Mouse (Mus musculus): ENCODE results near the gene Gkn1.

The Gkn1 gene

GRCm38 (mm10) chr6:87326932-87327331, 23.8 kb downstream of the Gkn1 start:
- in situ Hi-C loops (cut with MboI; ENCODE audit: low sequenced_read_pairs), result loop anchor here (10.0 kb wide), 1 partner anchor 222 kb away; the partner anchor contains the start of gene D6Ertd527e

GRCm38 (mm10) chr6:87323381-87323780, 27.4 kb downstream of the Gkn1 start:
- in situ Hi-C loops (cut with MboI; ENCODE audit: low sequenced_read_pairs), result loop anchor here (10.0 kb wide), 1 partner anchor 219 kb away; the partner anchor contains the start of gene D6Ertd527e

GRCm38 (mm10) chr6:87318651-87319050, 32.1 kb downstream of the Gkn1 start:
- in situ Hi-C loops (cut with MboI; ENCODE audit: low sequenced_read_pairs), result no loop called here

- in situ Hi-C loops (cut with MboI; ENCODE audit: low sequenced_read_pairs), result no loop called here
Observed at GRCm38 (mm10) chr6:87316966-87317365, 33.8 kb downstream of the Gkn1 start.

- in situ Hi-C loops (cut with MboI; ENCODE audit: low sequenced_read_pairs), result no loop called here
Observed at GRCm38 (mm10) chr6:87312761-87313160, 38.0 kb downstream of the Gkn1 start.

GRCm38 (mm10) chr6:87304486-87304885, 46.3 kb downstream of the Gkn1 start:
- in situ Hi-C loops (cut with MboI; ENCODE audit: low sequenced_read_pairs), result no loop called here

GRCm38 (mm10) chr6:87302746-87303145, 48.0 kb downstream of the Gkn1 start:
- in situ Hi-C loops (cut with MboI; ENCODE audit: low sequenced_read_pairs), result no loop called here

GRCm38 (mm10) chr6:87301991-87302390, 48.8 kb downstream of the Gkn1 start:
- in situ Hi-C loops (cut with MboI; ENCODE audit: low sequenced_read_pairs), result no loop called here

Data from CH12F3 (cell line).